Mouse (Mus musculus) liver, adult 2 months (tissue): Measurements from ENCODE around the gene Otc.

ENCODE experiments used
- CTCF ChIP-seq: fragments of 200-500 bp; IDR thresholded peaks from 2 replicates; pipeline ENCODE4 v1.5.1; 2011; ENCODE audit warnings: low read depth, low read length, control low read depth
- POLR2A ChIP-seq: fragments of 200-500 bp; IDR thresholded peaks from 2 replicates; pipeline ENCODE4 v1.6.1; 2011; ENCODE audit warnings: low read length, control low read depth; ENCODE audit not compliant: insufficient read depth; ENCODE audit errors: extremely low read depth

DNA sequence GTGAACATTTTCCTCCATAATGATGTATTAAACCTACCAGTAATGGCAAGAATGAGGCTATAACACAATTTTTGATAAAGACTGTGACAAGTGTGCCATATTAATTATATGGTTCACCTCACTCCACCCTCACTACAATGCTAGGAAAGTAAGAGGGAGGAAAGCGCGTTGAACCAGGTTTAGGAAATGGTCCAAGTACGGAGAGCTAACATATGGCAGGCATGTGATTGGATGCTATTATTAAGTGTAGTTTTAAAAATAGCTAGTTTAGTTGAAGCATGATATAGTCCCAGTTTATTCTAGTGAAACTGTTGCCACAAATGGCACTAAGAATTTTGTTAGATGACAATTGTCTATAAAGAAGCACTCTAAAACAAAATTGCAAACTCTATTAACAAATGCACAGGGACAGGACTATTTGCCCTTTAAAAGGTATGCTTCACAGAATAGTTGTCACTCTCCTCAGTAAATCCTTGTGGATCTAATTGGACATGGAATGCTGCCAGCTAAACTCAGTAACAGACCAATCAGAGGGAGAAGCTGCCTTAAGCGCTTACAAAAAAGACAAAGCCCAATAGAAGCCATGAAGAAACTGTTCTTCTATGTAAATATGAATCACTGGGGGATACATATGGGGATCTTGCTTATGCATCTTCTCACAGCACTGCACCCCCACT is 16.8 kb downstream of the Otc start:
- TF ChIP-seq POLR2A (no peak), CTCF (no peak)
